ENCODE assay signal across 16 mouse cellular contexts in the genomic region with DNA sequence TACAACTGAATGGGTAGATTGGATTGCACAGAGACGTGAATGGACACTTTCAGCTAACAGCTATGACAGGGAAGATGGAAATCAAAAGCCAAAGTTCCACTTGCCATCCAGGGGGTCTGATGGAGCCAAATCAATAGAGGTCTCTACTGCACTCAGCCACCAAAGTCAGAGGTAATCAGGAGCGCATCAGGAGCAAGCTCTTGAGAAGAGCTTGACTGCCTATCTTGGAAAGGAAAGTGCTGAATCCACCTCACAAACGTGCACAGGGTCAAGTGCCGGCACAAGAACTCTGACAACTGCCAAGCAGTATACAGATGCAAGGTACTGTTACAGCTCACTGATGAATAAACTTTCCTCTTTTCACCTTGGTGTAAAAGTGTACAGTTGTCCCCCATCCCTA.
"Had no signal": no experiment of that assay in that cellular context is flagged by ENCODE, and none has a peak within 500 bp of the region (broad histone marks: within the 10 kb centered on the region; RNA-seq: fewer than 3 reads in every experiment).

No protein-coding gene starts in this region.

- DNase-seq: lung, adult 18-20 months; lung, embryonic 14.5 days; lung, postnatal 10 days; lung, postnatal 4 days; midbrain, embryonic 14.5 days; right cerebral cortex, postnatal 14 days; thymus, postnatal 25 days; thymus, postnatal 4 days had no signal

- H3K27me3 ChIP-seq: liver, embryonic 12.5 days; midbrain, embryonic 12.5 days; neural tube, embryonic 12.5 days; stomach, embryonic 15.5 days had no signal

- H3K4me2 ChIP-seq: liver, embryonic 12.5 days; lung, embryonic 14.5 days; midbrain, embryonic 12.5 days; neural tube, embryonic 12.5 days; stomach, embryonic 15.5 days had no signal

- H3K27ac ChIP-seq: liver, embryonic 12.5 days; liver, embryonic 14.5 days; midbrain, embryonic 12.5 days; neural tube, embryonic 12.5 days; stomach, embryonic 15.5 days; stomach, postnatal 0 days had no signal

- ATAC-seq: liver, embryonic 12.5 days; midbrain, embryonic 16.5 days had no signal

- H3K4me3 ChIP-seq: liver, embryonic 12.5 days; midbrain, embryonic 12.5 days; myocyte; neural tube, embryonic 12.5 days; stomach, embryonic 15.5 days had no signal

- H3K4me1 ChIP-seq: midbrain, embryonic 12.5 days; stomach, embryonic 15.5 days had no signal

- H3K9ac ChIP-seq: liver, embryonic 12.5 days; liver, embryonic 14.5 days; lung, embryonic 14.5 days; midbrain, embryonic 12.5 days; neural tube, embryonic 12.5 days; stomach, embryonic 15.5 days had no signal

- H3K36me3 ChIP-seq: midbrain, embryonic 12.5 days; neural tube, embryonic 12.5 days; stomach, embryonic 15.5 days had no signal

- H3K9me3 ChIP-seq: liver, embryonic 12.5 days; midbrain, embryonic 12.5 days; neural tube, embryonic 12.5 days; stomach, embryonic 15.5 days had no signal
